Mouse (Mus musculus) brain, adult 2 months (tissue): ENCODE data around the gene Frmd4b.
"Not testable (repeated sequence)": the region's sequence is repeated elsewhere in the genome, so short reads cannot be mapped to it uniquely, and the experiment has no call there.

Source experiments
- DNase-seq: peaks from one replicate; pipeline ENCODE4 v3.0.0; 2011; ENCODE audit warnings: low read depth, low spot score

Gene Frmd4b

GRCm38 (mm10) chr6:97265240-97265639 lies 352.1 kb downstream of the Frmd4b start:
- no peak for DNase-seq

DNA sequence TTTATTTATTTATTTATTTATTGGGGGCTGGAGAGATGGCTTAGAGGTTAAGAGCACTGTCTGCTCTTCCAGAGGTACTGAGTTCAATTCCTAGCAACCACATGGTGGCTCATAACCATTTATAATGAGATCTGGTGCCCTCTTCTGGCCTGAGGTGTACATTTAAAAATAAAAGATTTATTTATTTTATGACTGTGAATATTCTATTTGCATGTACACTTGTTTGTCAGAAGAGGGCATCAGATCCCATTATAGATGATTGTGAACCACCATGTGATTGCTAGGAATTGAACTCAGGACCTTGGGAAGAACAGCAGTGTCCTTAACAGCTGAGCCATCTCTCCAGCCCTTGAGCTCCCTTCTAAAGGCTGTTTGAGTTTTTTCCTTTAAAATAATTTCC lies 353.6 kb downstream of the Frmd4b start:
- DNase-seq = not testable (repeated sequence)

DNA sequence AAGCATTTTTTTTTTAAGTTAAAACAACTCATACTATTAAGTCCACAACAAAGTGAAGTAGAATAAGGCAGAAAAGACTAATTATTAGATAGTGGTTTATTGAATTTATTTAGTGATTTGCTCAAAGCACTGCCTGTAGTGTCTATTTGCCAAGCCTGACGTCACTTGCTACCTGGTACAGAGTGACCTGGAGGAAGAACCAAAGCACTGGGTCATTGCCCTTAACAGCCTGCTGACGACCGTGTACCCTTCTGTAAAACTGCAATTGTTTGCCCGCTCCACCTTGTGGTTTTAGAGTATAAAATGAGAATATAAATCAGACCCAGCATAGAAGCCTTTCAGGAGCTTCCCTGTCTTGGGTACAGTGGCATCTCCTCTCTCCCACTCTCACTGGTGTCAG lies 355.1 kb downstream of the Frmd4b start:
- no peak for DNase-seq

DNA sequence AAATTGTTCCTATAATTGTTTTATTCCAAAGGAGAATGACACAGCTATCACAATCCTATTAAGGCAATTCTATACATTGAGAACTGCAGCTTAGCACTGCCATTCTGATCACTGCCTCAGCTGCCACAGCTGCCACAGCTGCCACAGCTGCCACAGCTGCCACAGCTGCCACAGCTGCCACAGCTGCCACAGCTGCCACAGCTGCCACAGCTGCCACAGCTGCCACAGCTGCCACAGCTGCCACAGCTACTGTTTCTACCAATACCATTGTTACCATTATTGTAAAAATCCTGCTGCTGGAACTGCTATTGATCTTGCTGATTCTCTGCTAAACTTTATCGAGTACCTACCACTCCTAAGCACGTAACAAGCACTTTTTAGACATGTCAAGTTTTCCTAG lies 357.4 kb downstream of the Frmd4b start:
- DNase-seq = not testable (repeated sequence)

DNA sequence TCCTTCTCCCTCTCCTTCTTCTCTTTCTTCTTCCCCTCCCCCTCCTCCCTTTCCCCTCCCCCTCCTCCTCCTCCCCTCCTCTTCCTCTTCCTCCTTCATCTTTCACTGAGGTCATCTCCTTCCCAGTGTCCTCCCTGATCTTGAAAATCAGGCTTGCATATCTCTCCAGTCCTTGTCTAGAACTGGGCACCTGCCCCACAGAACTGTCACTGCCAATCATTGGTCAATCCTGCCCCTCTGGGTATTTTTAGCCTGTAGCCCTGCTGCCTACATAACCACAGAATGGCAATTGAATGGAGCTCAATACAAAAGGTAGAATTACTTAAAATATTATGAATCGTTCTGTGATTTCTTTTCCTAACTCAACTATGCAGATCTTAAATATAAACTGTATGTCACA lies 358.9 kb downstream of the Frmd4b start:
- no peak for DNase-seq

DNA sequence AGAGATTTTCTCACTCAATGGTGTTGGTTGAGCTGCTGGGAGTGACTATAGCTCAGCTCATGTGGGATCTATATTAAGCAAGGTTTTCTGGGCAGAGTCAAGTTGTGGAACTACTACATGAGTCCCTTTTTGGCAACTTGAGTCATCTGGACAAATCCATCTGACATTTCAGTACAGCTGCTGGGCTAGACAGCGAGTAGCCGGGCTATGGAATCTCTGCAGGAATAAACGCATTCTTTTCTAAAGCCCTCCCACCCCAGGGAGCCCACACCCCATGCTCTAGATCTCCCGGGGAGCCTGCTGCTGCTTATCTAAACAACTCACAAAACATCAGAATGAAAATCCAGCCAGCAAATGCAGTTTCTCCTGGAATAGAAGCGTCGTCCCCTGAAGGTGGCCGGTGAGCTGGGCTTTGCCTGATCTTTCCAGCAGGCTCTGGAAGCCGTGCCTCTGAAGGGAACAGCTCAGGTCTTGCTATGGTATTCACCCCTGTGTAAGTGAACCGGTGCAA lies 364.6 kb downstream of the Frmd4b start, which contains the start of gene Lmod3:
Lmod3 (minus strand) TSS at position 49 of the 511 bp plus-strand sequence.
- peak; percentile 67 for DNase-seq

GRCm38 (mm10) chr6:97252086-97252485 lies 365.3 kb downstream of the Frmd4b start:
- no peak for DNase-seq

DNA sequence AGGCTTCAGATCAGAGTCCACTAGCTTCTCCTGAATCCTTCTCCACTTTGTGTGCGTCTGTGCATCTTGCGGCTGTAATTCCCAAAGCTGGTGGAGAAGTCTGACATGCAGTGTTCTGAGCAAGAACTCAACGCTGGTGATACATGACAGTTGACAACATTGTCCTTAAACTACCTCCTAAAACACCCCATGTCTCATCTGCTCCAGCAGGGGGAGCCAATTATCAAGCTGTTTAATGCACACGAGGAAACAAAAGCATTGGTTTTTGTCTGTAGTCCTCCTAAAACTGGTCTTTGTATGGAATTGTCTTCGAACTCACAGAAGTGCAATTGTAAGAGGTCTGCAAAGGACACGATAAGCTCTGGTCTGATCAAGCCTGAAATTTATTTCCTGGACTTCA lies 366.4 kb downstream of the Frmd4b start:
- peak; percentile 81 for DNase-seq

- DNase-seq = no peak
Observed at GRCm38 (mm10) chr6:97245200-97245599, 372.1 kb downstream of the Frmd4b start.

DNA sequence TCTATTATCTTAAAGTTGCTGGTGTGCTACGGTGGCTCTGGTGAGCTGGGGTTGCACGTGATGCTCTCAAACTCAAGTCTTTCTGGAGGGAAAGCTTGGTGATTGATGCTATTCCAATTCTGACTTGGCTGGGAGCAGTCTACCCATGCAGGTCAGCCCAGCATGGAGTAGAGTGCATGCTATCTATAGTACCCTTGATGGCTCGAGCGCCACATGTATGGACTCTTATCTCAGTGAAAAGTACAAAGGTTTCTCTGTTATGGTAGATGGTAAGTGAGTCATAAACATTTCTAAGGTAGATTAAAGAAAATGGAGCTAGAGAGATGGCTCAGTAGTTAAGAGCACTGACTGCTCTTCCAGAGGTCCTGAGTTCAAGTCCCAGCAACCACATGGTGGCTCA lies 374.8 kb downstream of the Frmd4b start:
- no peak for DNase-seq

- no peak for DNase-seq
Observed at GRCm38 (mm10) chr6:97240092-97240491, 377.2 kb downstream of the Frmd4b start.

DNA sequence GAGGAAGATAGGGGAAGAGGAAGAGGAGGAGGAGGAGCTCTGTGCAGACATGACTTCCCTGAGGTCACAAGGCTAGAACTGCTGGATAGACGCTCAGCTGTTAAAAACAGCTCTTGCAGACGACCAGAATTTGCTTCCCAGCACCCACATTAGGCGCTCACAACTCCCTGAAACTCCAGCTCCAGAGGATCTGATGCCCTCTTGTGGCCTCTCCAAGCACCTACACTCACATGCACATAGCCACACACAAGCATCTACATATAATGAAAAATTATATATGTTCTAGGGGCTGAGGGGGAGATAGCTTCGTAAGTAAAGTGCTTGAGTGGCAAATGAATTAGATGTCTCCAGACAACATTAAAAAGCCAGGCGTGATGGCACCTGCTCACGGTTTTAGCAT lies 378.0 kb downstream of the Frmd4b start:
- DNase-seq = no peak
